Mouse (Mus musculus) kidney, postnatal 10 days (tissue): ENCODE data around the gene Scgb1a1.
"Not testable (repeated sequence)": the region's sequence is repeated elsewhere in the genome, so short reads cannot be mapped to it uniquely, and the experiment has no call there.

Source experiments
- DNase-seq: peaks from one replicate; pipeline ENCODE4 v3.0.0; 2021; ENCODE audit warnings: mixed read lengths

The Scgb1a1 gene

DNA sequence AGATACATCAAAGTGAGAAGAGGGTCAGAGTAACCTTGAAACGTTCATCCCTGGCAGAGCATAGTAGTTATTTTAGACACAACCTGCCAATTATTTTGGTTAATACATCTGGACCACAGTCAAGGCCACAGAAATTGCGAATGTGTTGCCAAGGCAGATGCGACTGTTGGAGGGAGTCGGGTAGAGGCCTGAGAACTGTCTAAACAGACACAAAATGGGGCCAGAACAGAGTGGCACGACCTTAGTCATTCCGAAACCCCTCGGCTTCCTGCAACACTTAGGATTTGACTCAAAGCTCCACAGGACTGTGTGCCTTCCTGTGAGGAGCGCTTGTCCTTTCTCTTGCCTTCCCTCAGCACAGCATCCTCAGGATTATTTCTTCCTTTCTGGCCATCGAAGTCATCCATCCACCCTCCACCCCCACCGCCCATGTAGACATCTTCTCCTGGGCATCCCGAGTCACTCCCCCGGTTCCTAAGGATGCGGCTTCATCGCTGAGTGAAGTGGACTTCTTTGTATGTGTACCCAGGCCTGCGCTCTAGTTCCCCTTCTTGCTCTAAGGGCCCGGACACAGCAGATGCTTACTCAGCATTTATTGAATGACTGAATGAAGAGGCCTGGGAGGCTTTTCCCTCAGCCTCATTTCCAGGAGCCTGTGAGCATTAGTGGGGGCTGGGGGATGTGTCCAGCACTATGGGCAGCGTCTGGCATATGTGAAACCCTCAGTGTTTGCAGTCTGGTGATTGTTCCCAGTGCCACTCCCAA is 12.7 kb upstream of the Scgb1a1 start:
- DNase-seq = no peak

DNA sequence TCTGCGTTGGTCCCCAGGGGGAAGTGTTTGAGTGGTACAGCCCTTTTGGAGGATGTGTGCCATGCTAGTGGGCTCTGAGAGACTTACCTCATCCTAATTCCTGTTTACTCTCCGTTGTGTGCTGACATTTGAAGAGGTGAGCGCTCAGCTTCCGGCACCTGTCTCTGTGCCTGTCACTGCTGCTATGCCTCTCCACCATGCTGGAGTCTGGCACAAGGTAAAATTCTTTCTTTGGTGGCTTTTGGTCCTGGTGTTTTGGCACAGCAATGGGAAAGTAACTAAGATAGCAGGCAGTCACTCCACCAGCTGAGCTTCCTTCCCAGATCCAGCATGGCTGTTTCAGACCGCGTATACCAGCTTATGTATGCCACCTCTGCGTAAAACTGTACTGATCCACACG is 12.0 kb upstream of the Scgb1a1 start:
- no peak for DNase-seq

DNA sequence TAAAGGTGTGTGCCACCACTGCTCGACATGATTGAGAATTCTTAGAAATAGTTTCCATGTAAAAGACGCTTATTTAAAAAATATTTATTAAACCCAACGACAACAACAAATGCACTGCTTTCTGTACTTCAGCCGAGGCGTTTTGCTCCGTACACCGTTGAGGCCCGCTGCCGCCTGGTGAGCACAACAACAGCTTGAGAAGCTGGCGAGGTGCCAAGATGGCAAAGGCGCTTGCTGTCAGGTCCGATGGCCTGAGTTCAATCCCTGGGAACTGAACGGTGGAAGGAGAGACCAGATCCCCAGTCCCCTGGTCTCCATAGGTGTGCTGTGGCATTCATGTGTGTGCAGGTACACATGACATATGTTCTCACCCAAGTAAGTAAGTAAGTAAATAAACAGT is 9.7 kb upstream of the Scgb1a1 start:
- peak; percentile 35 for DNase-seq

DNA sequence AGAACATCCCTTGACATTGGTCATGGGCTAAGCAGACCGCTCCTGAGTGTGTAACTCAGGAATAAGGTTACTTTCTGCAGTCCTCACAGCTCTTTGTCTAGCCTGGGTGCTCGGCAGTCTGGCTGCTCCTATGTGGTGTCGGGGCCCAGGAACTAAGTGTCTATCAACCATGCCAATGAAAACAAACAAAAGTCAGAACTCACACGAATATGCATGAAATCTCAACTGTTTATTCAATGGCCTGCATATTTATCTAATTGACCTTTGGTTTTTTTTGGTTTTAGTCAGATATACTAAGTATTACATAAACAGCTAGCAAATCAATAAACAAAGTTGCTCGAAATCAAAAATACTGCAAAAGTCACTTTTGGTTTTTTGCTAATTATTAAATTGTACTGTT is 7.4 kb upstream of the Scgb1a1 start:
- no peak for DNase-seq

- no peak for DNase-seq
Observed at GRCm38 (mm10) chr19:9090709-9091108, 3.0 kb upstream of the Scgb1a1 start.

DNA sequence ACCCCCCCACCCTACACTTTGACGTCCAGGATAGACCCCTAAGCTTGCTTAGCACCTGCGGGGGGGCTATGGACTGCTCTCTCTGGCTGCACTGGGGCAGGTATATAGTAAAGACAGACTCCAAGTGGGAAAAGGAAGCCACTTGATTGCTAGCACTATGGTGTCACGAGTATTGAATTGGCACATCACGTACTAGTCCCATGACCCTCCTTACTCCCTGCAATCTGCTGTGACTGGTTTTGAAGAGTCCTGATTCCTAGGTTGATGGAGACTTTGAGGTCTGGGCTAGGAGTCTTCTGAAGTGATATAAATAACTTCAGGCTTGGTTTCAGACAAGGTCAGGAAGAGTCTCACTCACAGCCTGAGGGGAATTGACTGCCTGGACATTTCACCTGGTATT is 2.4 kb upstream of the Scgb1a1 start:
- DNase-seq = no peak

- DNase-seq = not testable (repeated sequence)
Observed at GRCm38 (mm10) chr19:9083892-9084291, 3.9 kb downstream of the Scgb1a1 start.

DNA sequence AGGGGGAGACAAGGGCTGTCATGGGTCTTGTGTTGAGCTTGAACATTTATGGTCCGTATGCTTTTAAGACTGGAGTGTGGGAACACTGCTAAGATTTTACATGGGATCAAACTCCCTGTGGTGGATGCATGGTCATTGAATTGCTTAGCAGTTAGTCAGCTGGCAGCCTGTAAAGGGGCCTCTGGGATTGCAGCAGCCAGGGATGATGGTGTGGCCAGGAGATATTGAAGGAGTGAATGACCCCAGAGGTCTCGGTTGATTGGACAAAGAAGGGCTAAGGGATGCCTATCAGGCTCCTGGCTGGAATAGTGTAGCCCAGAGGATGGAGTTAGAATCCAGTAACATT is 4.8 kb downstream of the Scgb1a1 start:
- DNase-seq = no peak

GRCm38 (mm10) chr19:9082191-9083009 is 5.4 kb downstream of the Scgb1a1 start:
- peak; percentile 93 for DNase-seq

- no peak for DNase-seq
Observed at GRCm38 (mm10) chr19:9081311-9082190, 6.2 kb downstream of the Scgb1a1 start.

- no peak for DNase-seq
Observed at GRCm38 (mm10) chr19:9079916-9080315, 7.8 kb downstream of the Scgb1a1 start.

- no peak for DNase-seq
Observed at GRCm38 (mm10) chr19:9076982-9077660, 10.6 kb downstream of the Scgb1a1 start.

DNA sequence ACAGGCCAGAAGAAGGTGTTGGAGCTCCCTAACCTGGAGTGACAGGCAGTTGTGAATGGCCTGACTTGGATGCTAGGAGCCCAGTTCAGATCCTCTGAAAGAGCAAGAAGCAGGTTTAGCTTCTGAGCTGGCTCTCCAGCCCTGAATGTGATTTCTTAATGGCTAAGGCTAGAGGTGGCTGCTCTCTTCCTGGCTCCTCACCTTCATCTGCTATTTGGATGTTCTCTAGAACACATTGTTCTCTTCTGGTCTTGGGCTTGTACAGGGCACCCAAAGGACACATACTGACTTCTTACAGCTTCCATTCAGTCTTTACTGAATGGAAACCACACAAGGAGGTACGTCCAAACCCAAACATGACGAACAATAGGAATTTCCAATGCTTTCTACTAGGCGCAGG is 11.7 kb downstream of the Scgb1a1 start:
- DNase-seq = no peak

DNA sequence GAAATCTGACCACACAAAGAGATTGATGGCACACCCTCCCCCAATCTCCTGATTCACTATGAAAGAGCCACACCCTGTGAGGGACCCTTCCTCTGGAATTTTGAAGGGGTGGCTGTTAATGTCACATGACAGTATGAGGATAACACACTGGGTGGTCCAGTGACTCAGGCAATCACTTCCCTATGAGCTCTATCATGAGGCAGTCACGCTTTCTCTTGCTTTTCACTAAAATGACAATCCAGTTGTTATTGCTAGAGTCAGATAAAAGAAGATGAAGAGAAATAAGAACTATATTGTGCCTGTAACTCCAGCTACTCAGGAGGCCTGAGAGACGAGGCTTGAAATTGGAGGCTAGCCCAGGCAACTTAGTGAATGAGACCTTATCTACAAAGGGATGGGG is 12.2 kb downstream of the Scgb1a1 start:
- no peak for DNase-seq

GRCm38 (mm10) chr19:9074424-9074823 is 13.3 kb downstream of the Scgb1a1 start:
- DNase-seq = no peak

GRCm38 (mm10) chr19:9073776-9074411 is 13.9 kb downstream of the Scgb1a1 start:
- DNase-seq = peak; percentile 36

- DNase-seq = no peak
Observed at GRCm38 (mm10) chr19:9072157-9072530, 15.6 kb downstream of the Scgb1a1 start.

GRCm38 (mm10) chr19:9071456-9072156 is 16.2 kb downstream of the Scgb1a1 start:
- peak; percentile 79 for DNase-seq

DNA sequence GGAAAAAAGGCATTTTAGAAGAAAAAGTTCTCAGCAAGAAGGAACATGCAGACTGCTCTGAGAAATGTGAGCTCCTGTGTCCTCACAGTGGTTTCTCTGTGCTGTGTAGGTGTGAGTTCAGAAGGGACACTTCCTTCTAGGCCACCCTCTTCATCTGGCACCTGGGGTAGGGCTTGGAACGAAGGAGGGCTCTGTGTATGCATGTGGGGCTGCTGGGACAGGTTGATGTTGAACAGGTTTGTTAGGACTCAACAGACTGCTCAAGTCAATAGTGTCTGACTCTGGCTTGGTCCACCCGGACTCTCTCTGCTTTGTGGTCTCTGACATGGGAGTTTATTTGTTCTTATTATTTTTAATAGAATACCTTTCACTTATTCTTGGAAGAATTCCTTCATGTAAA is 17.4 kb downstream of the Scgb1a1 start:
- no peak for DNase-seq

- peak; percentile 76 for DNase-seq
Observed at GRCm38 (mm10) chr19:9069687-9070307, 18.0 kb downstream of the Scgb1a1 start.

DNA sequence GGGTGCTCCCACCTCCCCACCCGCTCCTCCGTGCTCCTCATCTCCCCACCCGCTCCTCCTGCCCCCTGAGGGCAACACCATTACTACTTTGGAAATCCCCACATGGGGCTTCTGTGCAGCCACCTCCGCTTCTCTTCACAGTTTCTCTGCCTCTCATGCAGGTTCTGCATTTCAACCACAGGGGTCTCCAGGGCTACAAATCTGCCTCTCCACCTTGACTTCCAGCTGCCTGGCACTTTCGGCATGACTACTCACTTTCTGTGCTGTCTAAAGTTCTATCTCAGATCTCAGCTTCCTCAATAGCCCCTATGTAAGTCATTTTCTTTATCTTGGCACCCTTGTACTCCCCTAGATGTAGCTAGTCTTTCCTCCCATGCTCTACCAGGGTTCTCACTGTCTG is 20.5 kb downstream of the Scgb1a1 start:
- DNase-seq = no peak
